Mouse (Mus musculus): ENCODE measurements around the gene Snx11.
"Not testable (repeated sequence)": the region's sequence is repeated elsewhere in the genome, so short reads cannot be mapped to it uniquely, and the experiment has no call there.

Gene Snx11

DNA sequence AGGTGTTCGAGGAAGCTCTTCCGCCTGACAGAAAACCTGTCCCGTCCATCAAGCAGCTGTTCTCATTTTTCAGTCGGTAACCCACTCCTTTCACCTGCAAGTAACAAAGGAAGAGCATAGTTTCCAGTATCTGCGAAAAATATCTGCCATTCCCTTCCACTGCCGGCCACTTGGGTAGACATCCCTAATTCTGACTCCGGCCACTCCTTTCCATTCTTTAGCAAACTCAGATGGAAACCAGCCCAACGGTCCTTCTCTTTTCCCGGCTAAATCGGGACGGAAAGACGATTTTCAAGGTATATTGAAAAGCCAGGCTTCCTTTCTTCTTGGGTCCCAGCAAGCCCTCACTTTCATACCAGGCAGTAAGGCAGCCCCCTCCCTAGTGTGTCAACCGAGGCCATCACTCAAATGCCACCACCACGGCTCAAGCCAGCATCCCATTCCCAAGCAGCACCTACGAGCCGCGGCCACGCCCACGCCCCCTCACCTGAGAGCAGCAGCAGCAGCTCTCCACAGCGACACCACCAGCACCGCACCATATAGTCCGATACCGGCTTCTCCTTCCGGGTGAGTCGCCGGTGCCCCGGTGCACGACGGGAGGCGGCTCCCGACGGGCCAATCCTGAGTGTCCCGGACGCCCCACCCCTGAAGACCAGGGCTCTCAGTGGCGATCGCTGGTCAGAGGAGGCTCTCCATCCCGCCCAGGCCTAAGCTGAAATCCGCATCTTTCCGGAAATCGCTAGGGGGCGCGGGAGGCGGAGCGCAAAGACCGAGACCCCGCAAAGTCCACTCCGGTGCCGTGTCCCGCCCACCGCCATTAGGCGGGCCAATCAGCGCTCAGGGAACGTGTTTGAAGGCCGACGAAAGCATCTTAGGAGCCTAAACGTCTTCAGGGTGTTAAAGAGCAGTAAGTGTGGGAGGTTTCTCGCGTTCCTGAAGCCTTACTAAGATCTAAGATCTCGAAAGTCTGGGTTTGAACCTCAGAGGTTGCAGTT lies at the start of gene Snx11:
Gene Snx11 (minus strand): TSS at position 592 of the 995 bp plus-strand sequence.
- DNase-seq, result peak; percentile 100

- DNase-seq, result peak in 1 of 2 experiments; percentile 25
Observed at GRCm38 (mm10) chr11:96826481-96826880, 49.1 kb upstream of the Snx11 start.

DNA sequence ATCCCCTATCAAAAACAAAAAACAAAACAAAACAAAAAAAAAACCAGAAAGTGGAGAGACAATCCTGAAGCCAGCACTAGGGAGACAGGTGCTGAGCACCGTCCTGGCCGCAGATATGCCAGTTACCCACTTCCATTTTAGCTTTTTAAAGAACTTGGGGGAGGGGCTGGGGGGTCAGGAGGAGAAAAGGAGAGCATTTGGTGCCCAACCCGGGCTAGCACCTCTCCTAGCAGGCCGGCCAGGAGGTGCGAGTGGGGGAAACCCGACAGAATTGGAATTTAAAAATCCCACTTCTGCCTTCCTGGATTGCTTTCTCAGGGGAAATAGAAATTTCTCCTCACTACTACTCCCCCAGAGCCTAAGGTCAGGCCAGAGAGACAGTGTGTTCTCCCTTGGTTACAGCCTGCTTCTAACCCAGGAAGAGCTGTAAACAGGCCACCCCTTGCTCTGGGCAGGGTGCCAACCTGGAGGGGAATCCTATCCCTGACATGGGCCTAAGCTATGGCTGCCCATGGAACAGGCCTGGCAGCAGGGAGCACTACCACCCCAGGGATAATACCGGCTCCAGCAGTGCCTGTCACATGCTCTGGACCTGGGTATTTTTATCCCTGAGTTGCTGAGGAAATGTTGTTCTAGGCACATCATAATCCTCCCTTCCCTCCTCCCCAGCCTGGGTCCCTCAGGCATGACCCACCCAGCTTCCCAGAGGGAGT lies 47.6 kb upstream of the Snx11 start:
- DNase-seq, result peak; percentile 63 to 78

- peak; percentile 91 to 94 for DNase-seq
Observed at GRCm38 (mm10) chr11:96823880-96824782, 46.8 kb upstream of the Snx11 start.

- DNase-seq, result no peak
Observed at GRCm38 (mm10) chr11:96823471-96823837, 46.1 kb upstream of the Snx11 start.

- DNase-seq, result peak; percentile 38 to 57
Observed at GRCm38 (mm10) chr11:96822675-96823470, 45.5 kb upstream of the Snx11 start.

GRCm38 (mm10) chr11:96821956-96822355 lies 44.6 kb upstream of the Snx11 start:
- DNase-seq, result no peak

- no peak for DNase-seq
Observed at GRCm38 (mm10) chr11:96818128-96818710, 40.9 kb upstream of the Snx11 start.

- DNase-seq, result no peak
Observed at GRCm38 (mm10) chr11:96816979-96817378, 39.6 kb upstream of the Snx11 start.

- no peak for DNase-seq
Observed at GRCm38 (mm10) chr11:96816494-96816893, 39.1 kb upstream of the Snx11 start.

GRCm38 (mm10) chr11:96815895-96816294 lies 38.5 kb upstream of the Snx11 start:
- no peak for DNase-seq

DNA sequence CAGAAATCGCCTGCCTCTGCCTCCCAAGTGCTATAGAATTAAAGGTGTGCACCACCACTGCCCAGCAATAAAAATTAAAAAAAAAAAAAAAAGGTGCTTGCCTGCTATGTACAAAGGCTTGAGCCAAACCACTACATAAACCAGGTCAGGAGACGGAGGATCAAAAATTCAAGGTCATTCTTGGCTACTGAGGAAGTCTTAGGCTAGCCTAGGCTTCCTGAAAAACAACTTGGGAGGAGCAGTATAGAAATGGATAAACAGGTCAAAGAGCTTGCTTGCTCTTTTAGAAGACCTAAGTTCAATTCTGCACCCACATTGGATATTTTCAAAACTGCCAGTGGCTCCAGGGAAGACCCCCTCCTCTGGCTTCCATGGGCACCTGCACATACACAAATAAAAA lies 37.1 kb upstream of the Snx11 start:
- no peak for DNase-seq

GRCm38 (mm10) chr11:96813920-96814319 lies 36.6 kb upstream of the Snx11 start:
- no peak for DNase-seq

- no peak for DNase-seq
Observed at GRCm38 (mm10) chr11:96813455-96813854, 36.1 kb upstream of the Snx11 start.

- not testable (repeated sequence) for DNase-seq
Observed at GRCm38 (mm10) chr11:96811188-96811587, 33.8 kb upstream of the Snx11 start.

- DNase-seq, result no peak
Observed at GRCm38 (mm10) chr11:96809562-96810235, 32.3 kb upstream of the Snx11 start.

DNA sequence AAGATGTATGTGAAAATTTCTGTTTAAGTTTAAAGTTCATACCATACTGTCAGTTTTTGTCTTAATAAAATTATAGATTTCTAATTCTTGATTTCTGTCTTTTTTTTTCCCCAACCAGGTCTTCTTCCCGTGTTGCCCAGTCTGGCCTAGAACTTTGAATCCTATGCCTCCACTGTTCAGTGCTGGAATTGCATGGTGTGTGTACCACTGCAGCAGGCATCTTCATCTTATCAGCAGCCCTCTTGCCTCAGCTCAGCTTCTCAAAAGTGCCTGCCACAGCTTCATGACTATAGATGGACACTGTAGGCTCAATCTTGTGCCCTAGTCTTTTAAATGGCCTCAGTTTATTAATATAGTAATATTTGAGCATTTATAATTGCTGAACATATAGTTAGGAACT lies 30.7 kb upstream of the Snx11 start:
- no peak for DNase-seq

GRCm38 (mm10) chr11:96805606-96806005 lies 28.2 kb upstream of the Snx11 start:
- no peak for DNase-seq

GRCm38 (mm10) chr11:96799511-96799910 lies 22.2 kb upstream of the Snx11 start:
- no peak for DNase-seq

GRCm38 (mm10) chr11:96796586-96796985 lies 19.2 kb upstream of the Snx11 start:
- no peak for DNase-seq

- no peak for DNase-seq
Observed at GRCm38 (mm10) chr11:96796081-96796480, 18.7 kb upstream of the Snx11 start.
